Mouse (Mus musculus): Measurements from ENCODE around the gene Mcm6. TPM values are rescaled to one million over a fixed set of nuclear protein-coding genes. Genes with fewer than 3 reads are reported as not detected.

Mcm6 gene
- 83.1 TPM for polyA plus RNA-seq (2014; fragmentation: Illumina TruSeq; extraction: RNeasy Lipid Tissue Mini Kit (QIAGEN cat#74804))

GRCm38 (mm10) chr1:128359554-128360376 is at the start of gene Mcm6:
TSS of gene Mcm6 (minus strand) at chr1:128359664.

DNA sequence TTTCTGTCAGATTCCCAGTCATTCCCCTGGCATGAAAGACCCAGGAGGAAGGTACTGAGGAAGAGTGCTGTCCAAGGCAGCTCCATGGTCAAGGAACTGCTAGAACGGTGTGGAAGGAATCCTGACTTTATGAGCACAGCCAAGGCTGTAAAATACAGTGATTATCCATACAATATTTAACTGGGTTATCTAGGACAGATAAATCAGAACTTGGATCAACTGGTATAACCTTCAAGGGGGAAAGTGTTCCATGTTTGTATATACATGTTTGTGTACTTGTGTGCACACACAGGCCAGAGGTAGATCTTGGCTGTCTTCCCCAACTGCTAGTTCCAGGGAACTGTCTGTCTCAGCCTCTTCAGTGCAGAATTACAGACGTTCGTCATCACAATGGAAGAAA is 31.2 kb downstream of the Mcm6 start, which contains the start of gene Lct:
Gene Lct (minus strand): TSS at position 101 of the 400 bp plus-strand sequence.

Other genes starting within 250 kb of the Mcm6 start
- 189 TPM for gene Ubxn4, start 115.7 kb downstream of the Mcm6 start, polyA plus RNA-seq (2014; fragmentation: Illumina TruSeq; extraction: RNeasy Lipid Tissue Mini Kit (QIAGEN cat#74804))
- not detected for gene Lct, start 31.3 kb downstream of the Mcm6 start, polyA plus RNA-seq (2014; fragmentation: Illumina TruSeq; extraction: RNeasy Lipid Tissue Mini Kit (QIAGEN cat#74804))
- 245 TPM for gene Dars, start 57.7 kb upstream of the Mcm6 start, polyA plus RNA-seq (2014; fragmentation: Illumina TruSeq; extraction: RNeasy Lipid Tissue Mini Kit (QIAGEN cat#74804))
- 11.8 TPM for gene Cxcr4, start 232.6 kb upstream of the Mcm6 start, polyA plus RNA-seq (2014; fragmentation: Illumina TruSeq; extraction: RNeasy Lipid Tissue Mini Kit (QIAGEN cat#74804))

Data from ovary, adult 10 weeks (tissue).